20 mouse cellular contexts compared by ENCODE assay signal in the genomic region with DNA sequence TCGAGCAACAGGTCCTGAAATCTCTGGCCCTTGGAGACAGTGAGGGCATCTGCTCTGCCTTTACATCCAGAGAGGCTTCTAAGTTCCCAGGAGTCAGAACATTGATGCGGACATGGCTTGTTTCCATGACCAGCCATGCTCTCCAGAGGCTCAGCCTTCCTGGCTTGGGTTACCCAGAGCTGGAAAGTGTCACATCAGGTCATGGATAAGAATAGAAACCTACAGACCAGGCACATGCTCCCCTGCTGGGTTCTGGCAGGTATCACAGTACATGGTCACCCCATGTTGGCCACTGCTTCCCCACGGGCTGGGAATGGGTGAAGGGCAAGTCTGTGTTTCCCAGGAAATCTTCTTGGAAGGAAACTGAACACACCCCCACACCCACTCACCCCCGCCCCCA. TPM values are rescaled to one million over a fixed set of nuclear protein-coding genes. Genes with fewer than 3 reads are reported as not detected.
DNase-seq lines count a peak whose midpoint lies in the region; ATAC-seq lines count a peak whose summit lies in the region.
"Had no signal": no experiment of that assay in that cellular context is flagged by ENCODE, and none has a peak within 500 bp of the region (broad histone marks: within the 10 kb centered on the region; RNA-seq: fewer than 3 reads in every experiment).

No protein-coding gene starts in this region.

- peak; percentile 98 for DNase-seq in heart, adult 11 months
- no peak for DNase-seq in heart, embryonic 10.5 days (ENCODE audit: low spot score)
- peak; percentile 43 for DNase-seq in gastrocnemius, postnatal 14 days
- peak; percentile 77 for DNase-seq in heart, adult 9 months (ENCODE audit: low spot score in 2 of 2)
- peak; percentile 23 to 46 for DNase-seq in heart, postnatal 36 days
- no peak for DNase-seq in lung, adult 18-20 months
- DNase-seq: cerebellum, adult 11 months; cerebellum, postnatal 25 days; forebrain, postnatal 0 days; kidney, adult 8-10 months; kidney, postnatal 25 days; lung, adult 2 months; lung, postnatal 36 days; right cerebral cortex, postnatal 25 days; thymus, adult 2 months had no signal

- no peak overlapping the region for H3K4me2 ChIP-seq in kidney, embryonic 14.5 days (replicated peaks; ENCODE audit: low read depth, low read length)
- H3K4me2 ChIP-seq: embryonic facial prominence, embryonic 15.5 days; hindbrain, embryonic 14.5 days; liver, embryonic 11.5 days had no signal

- 66% methylated on average over 4 of the region's 4 CpGs for WGBS in heart, embryonic 10.5 days
- 81% methylated on average over 4 of the region's 4 CpGs for WGBS in kidney, embryonic 14.5 days

- no peak overlapping the region for H3K9ac ChIP-seq in kidney, embryonic 14.5 days (ENCODE audit: low read depth, low read length)
- H3K9ac ChIP-seq: embryonic facial prominence, embryonic 15.5 days; forebrain, postnatal 0 days; hindbrain, embryonic 14.5 days had no signal

- no peaks in the 10 kb centered on the region for H3K36me3 ChIP-seq in heart, embryonic 10.5 days
- no peaks in the 10 kb centered on the region for H3K36me3 ChIP-seq in kidney, embryonic 14.5 days (ENCODE audit: control insufficient read depth, insufficient read depth, low read length)
- H3K36me3 ChIP-seq: embryonic facial prominence, embryonic 15.5 days; midbrain, embryonic 10.5 days had no signal

- peaks cover 21% of the 10 kb centered on the region for H3K4me1 ChIP-seq in heart, embryonic 10.5 days
- no peaks in the 10 kb centered on the region for H3K4me1 ChIP-seq in kidney, embryonic 14.5 days (ENCODE audit: control insufficient read depth, insufficient read depth, low read length)
- H3K4me1 ChIP-seq: embryonic facial prominence, embryonic 15.5 days; midbrain, embryonic 10.5 days had no signal

- no peak overlapping the region for H3K27ac ChIP-seq in heart, embryonic 10.5 days
- no peak overlapping the region for H3K27ac ChIP-seq in kidney, embryonic 14.5 days (ENCODE audit: low read depth, low read length)
- H3K27ac ChIP-seq: embryonic facial prominence, embryonic 15.5 days; hindbrain, embryonic 14.5 days; midbrain, embryonic 10.5 days had no signal

- no peaks in the 10 kb centered on the region for H3K9me3 ChIP-seq in heart, embryonic 10.5 days
- H3K9me3 ChIP-seq in kidney, embryonic 14.5 days (ENCODE audit: control insufficient read depth, low read length) = peaks cover 2% of the 10 kb centered on the region; the same call in 1 of the 2 replicates
- H3K9me3 ChIP-seq: embryonic facial prominence, embryonic 15.5 days; midbrain, embryonic 10.5 days had no signal

- no peaks in the 10 kb centered on the region; the same call in 1 of the 2 replicates for H3K27me3 ChIP-seq in heart, embryonic 10.5 days (ENCODE audit: insufficient read depth, poor library complexity, severe bottlenecking)
- H3K27me3 ChIP-seq in kidney, embryonic 14.5 days (ENCODE audit: control insufficient read depth, insufficient read depth, low read length) = no peaks in the 10 kb centered on the region
- H3K27me3 ChIP-seq: embryonic facial prominence, embryonic 15.5 days had no signal

- intact Hi-C loops in gastrocnemius, postnatal 14 days (cut with DNase I; ENCODE audit: low total_unique reads) = no loop called here
- intact Hi-C loops in heart, postnatal 36 days (cut with DNase I) = no loop called here

- ATAC-seq in kidney, embryonic 14.5 days (ENCODE audit: low FRiP score, low TSS enrichment) = no peak
- ATAC-seq: forebrain, postnatal 0 days had no signal

- H3K4me3 ChIP-seq in heart, embryonic 10.5 days = no peak overlapping the region
- H3K4me3 ChIP-seq in kidney, embryonic 14.5 days (ENCODE audit: low read length) = no peak overlapping the region
- H3K4me3 ChIP-seq: embryonic facial prominence, embryonic 15.5 days; midbrain, embryonic 10.5 days had no signal

RNA-seq across cellular contexts. Expression of a gene that starts 8.9 kb away (rescaled TPM):
- polyA plus RNA-seq in heart, embryonic 10.5 days (2016; fragmentation: Nextera tagmentation; extraction: Ambion mirVana) = 0.95 and 2.3 TPM in 2 replicates
- 100 to 1,000 TPM; 149 to 227 TPM for total RNA-seq in gastrocnemius, postnatal 14 days (2021)
- 100 to 1,000 TPM in 1 of 2 experiments, 10 to 100 TPM in 1; 94.4 to 144 TPM for total RNA-seq in heart, postnatal 36 days (2021)
- polyA plus RNA-seq in kidney, embryonic 14.5 days (2014; fragmentation: Nextera tagmentation; extraction: Ambion mirVana) = 0.18 and 0.30 TPM in 2 replicates

RNA-seq across cellular contexts. Expression of a gene that starts 26.3 kb away (rescaled TPM):
- 0.62 and 1.5 TPM in 2 replicates for polyA plus RNA-seq in heart, embryonic 10.5 days (2016; fragmentation: Nextera tagmentation; extraction: Ambion mirVana)
- total RNA-seq in gastrocnemius, postnatal 14 days (2021) = under 1 TPM; 0.47 to 0.78 TPM
- 1 to 10 TPM; 1.6 to 2.7 TPM for total RNA-seq in heart, postnatal 36 days (2021)
- polyA plus RNA-seq in kidney, embryonic 14.5 days (2014; fragmentation: Nextera tagmentation; extraction: Ambion mirVana) = 1.6 and 1.8 TPM in 2 replicates

RNA-seq across cellular contexts. Expression of a gene that starts 35.9 kb away (rescaled TPM):
- polyA plus RNA-seq in heart, embryonic 10.5 days (2016; fragmentation: Nextera tagmentation; extraction: Ambion mirVana) = 5.1 and 6.6 TPM in 2 replicates
- total RNA-seq in gastrocnemius, postnatal 14 days (2021) = 1 to 10 TPM; 2.7 to 3.5 TPM
- total RNA-seq in heart, postnatal 36 days (2021) = 1 to 10 TPM; 5.5 to 6.3 TPM
- polyA plus RNA-seq in kidney, embryonic 14.5 days (2014; fragmentation: Nextera tagmentation; extraction: Ambion mirVana) = 6.3 and 8.4 TPM in 2 replicates

Comparison
In these comparisons a context has a peak if more than half of its experiments do, and no peak if none do; other contexts are left out.
1. DNase-seq: peak in heart, adult 11 months (single experiment), gastrocnemius, postnatal 14 days (single experiment), heart, adult 9 months (2 of 2) and heart, postnatal 36 days (2 of 2); none in heart, embryonic 10.5 days (single experiment) and lung, adult 18-20 months (0 of 2).